ENCODE assay signal across 15 mouse cellular contexts in genomic region chr14:29639266-29639665, GRCm38 (mm10).
DNase-seq lines count a peak whose midpoint lies in the region; ATAC-seq lines count a peak whose summit lies in the region.
"Had no signal": no experiment of that assay in that cellular context is flagged by ENCODE, and none has a peak within 500 bp of the region (broad histone marks: within the 10 kb centered on the region; RNA-seq: fewer than 3 reads in every experiment).

No protein-coding gene starts in this region.

- H3K9me3 ChIP-seq in hindbrain, embryonic 16.5 days (ENCODE audit: control insufficient read depth, low read length) = no peaks in the 10 kb centered on the region
- no peaks in the 10 kb centered on the region for H3K9me3 ChIP-seq in hindbrain, embryonic 11.5 days (ENCODE audit: control insufficient read depth, low read length)
- H3K9me3 ChIP-seq: heart, embryonic 13.5 days; liver, embryonic 12.5 days had no signal

- H3K9ac ChIP-seq in hindbrain, embryonic 16.5 days (ENCODE audit: low read depth, low read length) = no peak overlapping the region
- H3K9ac ChIP-seq in hindbrain, embryonic 11.5 days (ENCODE audit: low read depth, low read length) = no peak overlapping the region
- H3K9ac ChIP-seq: heart, embryonic 13.5 days; liver, embryonic 12.5 days had no signal

- H3K4me1 ChIP-seq in hindbrain, embryonic 16.5 days (ENCODE audit: control insufficient read depth, insufficient read depth, low read depth, low read length) = peaks cover 9% of the 10 kb centered on the region
- H3K4me1 ChIP-seq in hindbrain, embryonic 11.5 days (replicated peaks; ENCODE audit: control insufficient read depth, insufficient read depth, low read length) = no peaks in the 10 kb centered on the region
- H3K4me1 ChIP-seq: heart, embryonic 13.5 days; liver, embryonic 12.5 days had no signal

- no peaks in the 10 kb centered on the region for H3K36me3 ChIP-seq in hindbrain, embryonic 16.5 days (ENCODE audit: control insufficient read depth, insufficient read depth, low read length)
- no peaks in the 10 kb centered on the region for H3K36me3 ChIP-seq in hindbrain, embryonic 11.5 days (ENCODE audit: control insufficient read depth, insufficient read depth, low read length)
- H3K36me3 ChIP-seq: heart, embryonic 13.5 days; liver, embryonic 12.5 days had no signal

- no peak overlapping the region for H3K4me3 ChIP-seq in hindbrain, embryonic 16.5 days (ENCODE audit: low read length)
- H3K4me3 ChIP-seq in hindbrain, embryonic 11.5 days (ENCODE audit: low read depth, low read length) = no peak overlapping the region
- H3K4me3 ChIP-seq: heart, embryonic 13.5 days; liver, embryonic 12.5 days had no signal

- no peaks in the 10 kb centered on the region for H3K27me3 ChIP-seq in hindbrain, embryonic 16.5 days (replicated peaks; ENCODE audit: control insufficient read depth, insufficient read depth, low read length)
- no peaks in the 10 kb centered on the region for H3K27me3 ChIP-seq in hindbrain, embryonic 11.5 days (ENCODE audit: control insufficient read depth, insufficient read depth, low read length)
- H3K27me3 ChIP-seq: heart, embryonic 13.5 days; liver, embryonic 12.5 days had no signal

- H3K27ac ChIP-seq in hindbrain, embryonic 16.5 days (ENCODE audit: low read depth, low read length) = peak overlapping the region; percentile 0; the same call in 1 of the 2 replicates
- no peak overlapping the region for H3K27ac ChIP-seq in hindbrain, embryonic 11.5 days (ENCODE audit: low read depth, low read length)
- H3K27ac ChIP-seq: heart, embryonic 13.5 days; liver, embryonic 12.5 days had no signal

- peak; percentile 62 for ATAC-seq in hindbrain, embryonic 16.5 days
- no peak for ATAC-seq in hindbrain, embryonic 11.5 days (ENCODE audit: low FRiP score)
- no peak for ATAC-seq in erythroid progenitor cell, adult 5-6 weeks (replicated peaks; ENCODE audit: low FRiP score, poor library complexity, severe bottlenecking)
- ATAC-seq: activated CD4-positive, CD25-positive, alpha-beta regulatory T cell, adult 4 months; CD4-positive, CD25-positive, alpha-beta regulatory T cell, adult 4 months; liver, embryonic 12.5 days; lung, postnatal 0 days had no signal

- H3K4me2 ChIP-seq in hindbrain, embryonic 16.5 days (ENCODE audit: low read length) = no peak overlapping the region
- no peak overlapping the region for H3K4me2 ChIP-seq in hindbrain, embryonic 11.5 days (replicated peaks; ENCODE audit: low read depth, low read length)
- H3K4me2 ChIP-seq: heart, embryonic 13.5 days; liver, embryonic 12.5 days had no signal

- 37% methylated on average over 3 of the region's 3 CpGs for WGBS in hindbrain, embryonic 16.5 days
- WGBS in hindbrain, embryonic 11.5 days = 68% methylated on average over 3 of the region's 3 CpGs

- no peak for DNase-seq in hindbrain, embryonic 11.5 days (ENCODE audit: low spot score)
- DNase-seq in testis, postnatal 14 days (ENCODE audit: low spot score) = peak; percentile 14
- DNase-seq in testis, postnatal 10 days (ENCODE audit: low spot score) = no peak
- peak; percentile 81 for DNase-seq in cerebellum, adult 9-11 months
- DNase-seq in retina, postnatal 7 days (ENCODE audit: low read depth, low spot score) = peak; percentile 31
- DNase-seq in thymus, postnatal 36 days = no peak
- DNase-seq: gastrocnemius, postnatal 36 days; thymus, postnatal 14 days had no signal

Comparison
In these comparisons a context has a peak if more than half of its experiments do, and no peak if none do; other contexts are left out.
1. DNase-seq: peak in testis, postnatal 14 days (single experiment), cerebellum, adult 9-11 months (single experiment) and retina, postnatal 7 days (single experiment); none in hindbrain, embryonic 11.5 days (single experiment), testis, postnatal 10 days (single experiment) and thymus, postnatal 36 days (0 of 2).